Mouse (Mus musculus) forebrain, embryonic 12.5 days (tissue): Measurements from ENCODE around the gene Hist1h2be. TPM values are rescaled to one million over a fixed set of nuclear protein-coding genes. Genes with fewer than 3 reads are reported as not detected.
A peak's percentile ranks its signal among the peaks of the same experiment; 100 is the strongest.
"Not testable (repeated sequence)": the region's sequence is repeated elsewhere in the genome, so short reads cannot be mapped to it uniquely, and the experiment has no call there.

Source experiments
- ATAC-seq: fragments of 200-750 bp; cut with Nextera tagmentation; 2 replicates; pipeline ENCODE4 v1.8.0; 2017; ENCODE audit warnings: moderate TSS enrichment; ENCODE audit not compliant: low FRiP score
- H3K27ac ChIP-seq: fragments of 300-500 bp; sonication (generic); 2 replicates; pipeline ENCODE4 v1.5.1; 2016; ENCODE audit warnings: mild to moderate bottlenecking
- H3K27me3 ChIP-seq: fragments of 300-500 bp; sonication (generic); 2 replicates; pipeline ENCODE4 v1.6.1; 2016; ENCODE audit warnings: mild to moderate bottlenecking
- H3K36me3 ChIP-seq: fragments of 300-500 bp; sonication (generic); replicated peaks from 2 replicates; pipeline ENCODE4 v1.6.1; 2016; ENCODE audit warnings: mild to moderate bottlenecking
- H3K4me1 ChIP-seq: fragments of 300-500 bp; sonication (generic); 2 replicates; pipeline ENCODE4 v1.6.1; 2016
- H3K4me2 ChIP-seq: fragments of 300-500 bp; sonication (generic); 2 replicates; pipeline ENCODE4 v1.6.1; 2016; ENCODE audit warnings: mild to moderate bottlenecking, moderate library complexity
- H3K4me3 ChIP-seq: fragments of 300-500 bp; sonication (generic); replicated peaks from 2 replicates; pipeline ENCODE4 v1.5.1; 2016; ENCODE audit warnings: mild to moderate bottlenecking
- H3K9ac ChIP-seq: fragments of 300-500 bp; sonication (generic); 2 replicates; pipeline ENCODE4 v1.6.1; 2016; ENCODE audit warnings: mild to moderate bottlenecking
- H3K9me3 ChIP-seq: fragments of 300-500 bp; sonication (generic); 2 replicates; pipeline ENCODE4 v1.6.1; 2016
- WGBS: fragments of 180-500 bp; shearing (Covaris S2); methylation state at CpG from one replicate; pipeline ENCODE4 v1.1.7; 2016; 5-methylcytosine and 5-hydroxymethylcytosine counted together
- polyA plus RNA-seq: library from polyadenylated mRNA; unstranded; fragments of >200 nt; fragmentation: Nextera tagmentation; extraction: Ambion mirVana; gene quantifications from 2 replicates; pipeline ENCODE4 v1.2.1, GENCODE M21; 2016

Hist1h2be gene
- polyA plus RNA-seq, 1 experiment from 2014 or later, result 3.7 TPM

GRCm38 (mm10) chr13:23575864-23576313 lies 45.0 kb downstream of the Hist1h2be start:
- WGBS, result 0% methylated on average over 12 of the region's 40 CpGs
- Histone ChIP-seq H3K4me2 (peak overlapping the region; percentile 67), H3K4me1 (peaks cover 28% of the 10 kb centered on the region), H3K9ac (peak overlapping the region; percentile 74), H3K4me3 (peak overlapping the region; percentile 47), H3K27ac (peak overlapping the region; percentile 94)
- H3K36me3 ChIP-seq, H3K27me3 ChIP-seq, ATAC-seq, H3K9me3 ChIP-seq: not testable (repeated sequence)

GRCm38 (mm10) chr13:23575271-23575851 lies 45.6 kb downstream of the Hist1h2be start, which contains the start of gene Hist1h3d:
TSS of gene Hist1h3d (plus strand) at chr13:23575763.
- Histone ChIP-seq H3K4me3 (peak within 1 kb of the TSS; percentile 47), H3K9ac (peak within 1 kb of the TSS; percentile 74), H3K4me1 (peaks cover 27% of the 10 kb centered on the region), H3K4me2 (peak within 1 kb of the TSS; percentile 67), H3K36me3 (no peaks in the 10 kb centered on the region), H3K27ac (peak within 1 kb of the TSS; percentile 94), H3K27me3 (no peaks in the 10 kb centered on the region), H3K9me3 (no peaks in the 10 kb centered on the region)
- WGBS, result 1% methylated on average over 18 of the region's 18 CpGs
- peak; percentile 63 for ATAC-seq

DNA sequence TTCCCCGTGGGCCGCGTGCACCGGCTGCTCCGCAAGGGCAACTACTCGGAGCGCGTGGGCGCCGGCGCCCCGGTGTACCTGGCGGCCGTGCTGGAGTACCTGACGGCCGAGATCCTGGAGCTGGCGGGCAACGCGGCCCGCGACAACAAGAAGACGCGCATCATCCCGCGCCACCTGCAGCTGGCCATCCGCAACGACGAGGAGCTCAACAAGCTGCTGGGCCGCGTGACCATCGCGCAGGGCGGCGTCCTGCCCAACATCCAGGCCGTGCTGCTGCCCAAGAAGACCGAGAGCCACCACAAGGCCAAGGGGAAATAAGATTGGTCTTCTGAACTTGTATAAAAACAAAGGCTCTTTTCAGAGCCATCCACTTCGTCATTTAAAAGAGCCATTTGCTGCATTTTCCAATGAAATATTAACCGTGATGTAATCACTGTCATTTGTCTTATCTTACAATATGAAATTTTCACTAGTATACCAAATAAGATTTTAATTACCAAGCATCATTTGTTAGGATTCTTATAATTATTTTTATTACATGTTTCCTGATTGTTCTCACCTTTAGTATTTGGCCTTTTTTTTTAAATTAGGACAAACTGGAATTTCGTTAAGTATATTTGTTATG lies 46.3 kb downstream of the Hist1h2be start:
- peaks cover 31% of the 10 kb centered on the region for H3K4me1 ChIP-seq
- peak overlapping the region; percentile 67 for H3K4me2 ChIP-seq
- H3K4me3 ChIP-seq, result peak overlapping the region; percentile 47
- H3K36me3 ChIP-seq, H3K27me3 ChIP-seq, H3K9me3 ChIP-seq: not testable (repeated sequence)
- H3K9ac ChIP-seq, result peak overlapping the region; percentile 56; the same call in 1 of the 2 replicates
- WGBS, result 2% methylated on average over 10 of the region's 39 CpGs
- peak overlapping the region; percentile 97 for H3K27ac ChIP-seq
- 0 out of 2 replicates have a peak, but pooled peaks have one; percentile 0 for ATAC-seq

- Histone ChIP-seq H3K4me3 (peak within 1 kb of the TSS; percentile 47), H3K9ac (peak within 1 kb of the TSS; percentile 56), H3K4me2 (peak within 1 kb of the TSS; percentile 67), H3K27ac (peak within 1 kb of the TSS; percentile 97), H3K4me1 (peaks cover 31% of the 10 kb centered on the region)
- peak; percentile 93 for ATAC-seq
- not testable (repeated sequence) for H3K9me3 ChIP-seq, H3K27me3 ChIP-seq, H3K36me3 ChIP-seq
- WGBS, result under 1% methylated on average over 40 of the region's 42 CpGs
These were observed 46.9 kb downstream of the Hist1h2be start, which contains the start of the genes Hist1h2bf and Hist1h2ad for GRCm38 (mm10) chr13:23573898-23574524. TSS of gene Hist1h2bf (minus strand) at chr13:23574196. TSS of gene Hist1h2ad (plus strand) at chr13:23574381.

GRCm38 (mm10) chr13:23573034-23573897 lies 47.7 kb downstream of the Hist1h2be start:
- not testable (repeated sequence) for H3K9me3 ChIP-seq, ATAC-seq, H3K27me3 ChIP-seq, H3K36me3 ChIP-seq
- WGBS, result 6% methylated on average over 20 of the region's 20 CpGs
- Histone ChIP-seq H3K4me1 (peaks cover 31% of the 10 kb centered on the region), H3K27ac (peak overlapping the region; percentile 97), H3K4me3 (peak overlapping the region; percentile 47), H3K9ac (peak overlapping the region; percentile 77), H3K4me2 (peak overlapping the region; percentile 66)

GRCm38 (mm10) chr13:23572218-23573033 lies 48.5 kb downstream of the Hist1h2be start:
- no peaks in the 10 kb centered on the region for H3K9me3 ChIP-seq
- H3K9ac ChIP-seq, result peak overlapping the region; percentile 77
- H3K27me3 ChIP-seq, result no peaks in the 10 kb centered on the region
- H3K4me3 ChIP-seq, result peak overlapping the region; percentile 47
- H3K4me1 ChIP-seq, result peaks cover 31% of the 10 kb centered on the region
- no peak for ATAC-seq
- H3K4me2 ChIP-seq, result peak overlapping the region; percentile 66
- peak overlapping the region; percentile 97 for H3K27ac ChIP-seq
- no peaks in the 10 kb centered on the region for H3K36me3 ChIP-seq
- 33% methylated on average over 2 of the region's 2 CpGs for WGBS

GRCm38 (mm10) chr13:23571504-23572217 lies 49.3 kb downstream of the Hist1h2be start:
- Histone ChIP-seq H3K27ac (peak overlapping the region; percentile 97), H3K4me2 (peak overlapping the region; percentile 66), H3K4me3 (peak overlapping the region; percentile 47), H3K4me1 (peaks cover 24% of the 10 kb centered on the region), H3K9ac (peak overlapping the region; percentile 77)
- not testable (repeated sequence) for H3K36me3 ChIP-seq, H3K9me3 ChIP-seq, ATAC-seq, H3K27me3 ChIP-seq
- WGBS, result under 1% methylated on average over 14 of the region's 34 CpGs

DNA sequence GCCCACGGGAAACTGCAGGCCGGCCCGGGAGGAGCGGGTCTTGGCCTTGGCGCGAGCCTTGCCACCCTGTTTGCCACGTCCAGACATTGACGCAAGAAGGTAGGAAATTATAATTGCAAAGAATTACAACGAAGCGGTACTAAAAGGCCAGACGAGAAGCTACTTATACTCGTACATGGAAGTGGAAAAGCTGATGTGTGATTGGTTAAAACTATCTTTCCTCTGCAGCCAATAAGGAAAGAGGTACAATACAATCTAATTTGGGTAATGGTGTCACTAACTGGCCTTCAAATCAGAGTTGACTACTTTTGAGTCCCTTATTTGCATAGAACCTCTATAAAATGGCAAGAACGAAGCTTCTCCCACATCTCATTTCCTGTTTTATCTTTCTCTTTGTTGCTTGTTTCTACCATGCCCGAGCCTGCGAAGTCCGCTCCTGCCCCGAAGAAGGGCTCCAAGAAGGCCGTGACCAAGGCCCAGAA lies 49.9 kb downstream of the Hist1h2be start, which contains the start of the genes Hist1h2ae and Hist1h2bg:
Gene Hist1h2ae (minus strand): TSS at position 199 of the 482 bp plus-strand sequence.
Gene Hist1h2bg (plus strand): TSS at position 375 of the 482 bp plus-strand sequence.
- H3K36me3 ChIP-seq, result no peaks in the 10 kb centered on the region
- H3K27ac ChIP-seq, result peak within 1 kb of the TSS; percentile 97
- H3K9me3 ChIP-seq, result no peaks in the 10 kb centered on the region
- H3K9ac ChIP-seq, result peak within 1 kb of the TSS; percentile 77
- H3K4me2 ChIP-seq, result peak within 1 kb of the TSS; percentile 66
- peak within 1 kb of the TSS; percentile 47 for H3K4me3 ChIP-seq
- H3K27me3 ChIP-seq, result no peaks in the 10 kb centered on the region
- H3K4me1 ChIP-seq, result peaks cover 18% of the 10 kb centered on the region
- ATAC-seq, result peak; percentile 90
- WGBS, result under 1% methylated on average over 18 of the region's 18 CpGs

DNA sequence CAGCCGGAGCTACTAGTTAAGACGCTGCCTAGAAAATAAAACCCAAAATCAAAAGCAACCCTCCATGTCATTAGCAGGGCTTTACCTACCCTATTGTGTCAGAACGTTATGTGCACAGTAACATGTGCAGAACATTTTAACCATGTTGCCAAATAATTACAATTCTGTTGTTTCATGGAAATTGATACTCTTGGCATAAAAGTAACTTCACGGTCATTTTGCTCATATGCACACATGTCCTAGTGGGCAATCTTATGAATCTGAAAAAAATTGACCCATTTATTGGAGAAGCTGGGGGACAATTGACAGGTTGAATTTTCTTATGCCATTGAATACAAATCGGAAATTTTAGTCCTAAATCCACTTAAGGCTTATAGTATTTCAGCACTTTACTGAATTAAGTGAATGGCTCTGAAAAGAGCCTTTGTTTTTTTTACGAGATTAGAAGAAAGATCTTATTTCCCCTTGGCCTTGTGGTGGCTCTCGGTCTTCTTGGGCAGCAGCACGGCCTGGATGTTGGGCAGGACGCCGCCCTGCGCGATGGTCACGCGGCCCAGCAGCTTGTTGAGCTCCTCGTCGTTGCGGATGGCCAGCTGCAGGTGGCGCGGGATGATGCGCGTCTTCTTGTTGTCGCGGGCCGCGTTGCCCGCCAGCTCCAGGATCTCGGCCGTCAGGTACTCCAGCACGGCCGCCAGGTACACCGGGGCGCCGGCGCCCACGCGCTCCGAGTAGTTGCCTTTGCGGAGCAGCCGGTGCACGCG lies 50.5 kb downstream of the Hist1h2be start:
- H3K4me3 ChIP-seq, result peak overlapping the region; percentile 47
- not testable (repeated sequence) for H3K27me3 ChIP-seq, H3K9me3 ChIP-seq, ATAC-seq, H3K36me3 ChIP-seq
- H3K4me2 ChIP-seq, result peak overlapping the region; percentile 66
- H3K27ac ChIP-seq, result peak overlapping the region; percentile 97
- WGBS, result under 1% methylated on average over 29 of the region's 41 CpGs
- H3K4me1 ChIP-seq, result peaks cover 17% of the 10 kb centered on the region
- H3K9ac ChIP-seq, result peak overlapping the region; percentile 49

DNA sequence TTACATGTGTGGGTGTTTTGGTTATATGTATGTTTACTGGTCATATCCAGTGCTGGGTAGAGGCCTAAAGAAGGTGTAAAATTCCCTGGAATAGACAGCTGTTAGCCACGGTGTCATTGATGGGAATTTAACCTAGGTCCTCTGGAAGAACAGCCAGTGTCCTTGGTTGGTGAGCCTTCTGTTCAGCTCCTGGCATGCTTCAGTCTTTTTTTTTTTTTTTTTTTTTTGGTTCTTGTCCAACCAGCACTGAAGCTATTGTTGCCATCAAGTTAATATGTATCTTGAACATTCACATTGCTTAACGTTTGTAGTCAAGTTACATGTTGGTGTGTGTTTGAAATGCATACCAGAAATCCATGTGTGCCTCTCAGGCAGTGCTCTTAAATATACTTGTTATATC lies 56.4 kb downstream of the Hist1h2be start:
- Histone ChIP-seq H3K9me3 (no peaks in the 10 kb centered on the region), H3K27me3 (no peaks in the 10 kb centered on the region), H3K9ac (no peak overlapping the region), H3K27ac (peak overlapping the region; percentile 99; the same call in 1 of the 2 replicates), H3K4me1 (no peaks in the 10 kb centered on the region; the same call in 1 of the 2 replicates), H3K4me3 (no peak overlapping the region), H3K36me3 (no peaks in the 10 kb centered on the region), H3K4me2 (no peak overlapping the region)
- no peak for ATAC-seq
- WGBS, result 84% methylated on average over 2 of the region's 2 CpGs
